Mouse (Mus musculus) neutrophil, adult 65 days (primary cell): Measurements from ENCODE around the gene Gm10295. TPM values are rescaled to one million over a fixed set of nuclear protein-coding genes. Genes with fewer than 3 reads are reported as not detected.

Source experiments
- total RNA-seq: library from RNA; stranded (reverse); gene quantifications from 2 replicates; pipeline ENCODE4 v1.2.4, GENCODE M21; 2023

The Gm10295 gene
- total RNA-seq = not detected in 2 replicates

DNA sequence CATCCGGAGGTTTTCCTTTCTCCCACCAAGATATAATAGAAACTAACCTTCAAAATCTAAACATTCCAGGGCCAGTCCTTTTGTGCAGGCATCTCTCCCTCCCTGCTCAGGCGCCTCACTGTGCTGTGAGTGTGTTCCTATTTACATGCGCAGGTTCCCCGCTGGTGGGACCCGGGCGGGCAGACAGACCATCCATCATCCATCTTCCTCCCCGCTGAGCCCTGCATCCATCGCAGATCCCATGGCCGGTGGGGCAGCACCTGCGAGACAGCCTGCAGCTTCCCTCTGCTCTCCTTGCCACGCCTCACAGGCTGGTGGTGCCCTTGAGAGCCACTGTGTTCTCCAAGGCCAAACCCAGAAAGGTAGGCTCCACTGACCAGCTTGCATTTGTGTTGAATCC, at the start of gene Gm10295:
Gm10295 (minus strand) TSS at position 122 of the 400 bp plus-strand sequence.

